Mouse (Mus musculus) G1E (cell line): ENCODE measurements around the gene Cacng4.

ENCODE experiments used
- CTCF ChIP-seq: IDR thresholded peaks from 2 replicates; pipeline ENCODE4 v1.5.1; 2012; ENCODE audit warnings: low read depth, low read length, inconsistent platforms, mixed read lengths
- GATA1 ChIP-seq: IDR thresholded peaks from 2 replicates; pipeline ENCODE4 v1.6.1; 2012; ENCODE audit warnings: borderline replicate concordance, low read length, inconsistent platforms, mixed read lengths

DNA sequence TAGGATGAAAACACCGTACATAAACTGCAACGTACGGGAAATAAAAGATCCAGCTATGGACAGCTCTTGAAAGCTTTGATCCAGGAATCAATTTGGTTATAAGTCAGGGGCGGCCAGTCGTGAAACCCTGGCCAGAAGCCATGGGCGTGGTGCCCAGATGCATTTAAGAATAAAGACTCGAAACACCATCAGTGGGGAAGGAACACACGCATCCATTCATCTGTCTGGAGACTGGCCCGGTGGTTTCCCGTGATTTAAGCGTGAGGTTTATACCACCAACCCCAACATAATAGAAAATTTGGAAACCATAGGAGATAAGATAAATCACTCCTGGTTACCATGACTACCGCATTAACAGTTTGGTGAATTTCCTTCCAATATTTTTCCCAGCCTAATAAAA lies 16.9 kb downstream of the Cacng4 start:
- TF ChIP-seq GATA1 (no peak), CTCF (no peak)
